Mouse (Mus musculus): Measurements from ENCODE around the gene Atxn7l3. TPM values are rescaled to one million over a fixed set of nuclear protein-coding genes. Genes with fewer than 3 reads are reported as not detected.

The Atxn7l3 gene
- polyA plus RNA-seq, 1 experiment: 11.6 TPM

DNA sequence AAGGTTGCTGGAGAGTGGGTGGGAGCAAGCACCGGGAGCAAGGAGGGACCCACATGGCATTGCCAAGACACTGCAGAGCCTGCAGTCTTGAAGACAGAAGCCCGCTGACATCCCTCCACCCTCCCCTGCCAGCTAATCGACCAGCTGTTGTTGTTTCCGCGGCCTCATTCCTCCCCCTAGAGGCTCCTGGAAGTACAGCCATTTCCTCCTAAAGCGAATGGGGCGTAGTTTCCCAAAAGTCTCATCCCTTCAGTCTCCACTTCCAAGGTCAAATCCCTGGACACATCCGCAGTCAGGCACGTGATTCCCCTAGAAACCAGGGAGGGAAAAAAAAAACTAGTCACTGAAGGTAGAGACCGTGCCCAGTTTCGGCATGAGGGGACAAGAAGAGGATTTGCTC lies 29.0 kb downstream of the Atxn7l3 start:
- Histone ChIP-seq H3K4me1 (ENCODE audit: control insufficient read depth, insufficient read depth, insufficient read length, low read length) (0 out of 2 replicates have a peak, but pooled peaks cover 2% of the 10 kb centered on the region), H3K27ac (replicated peaks; ENCODE audit: low read depth, low read length) (no peak overlapping the region), H3K4me3 (ENCODE audit: insufficient read depth, low read depth, low read length) (0 out of 2 replicates have a peak overlapping the region, but pooled peaks have one; percentile 15)

DNA sequence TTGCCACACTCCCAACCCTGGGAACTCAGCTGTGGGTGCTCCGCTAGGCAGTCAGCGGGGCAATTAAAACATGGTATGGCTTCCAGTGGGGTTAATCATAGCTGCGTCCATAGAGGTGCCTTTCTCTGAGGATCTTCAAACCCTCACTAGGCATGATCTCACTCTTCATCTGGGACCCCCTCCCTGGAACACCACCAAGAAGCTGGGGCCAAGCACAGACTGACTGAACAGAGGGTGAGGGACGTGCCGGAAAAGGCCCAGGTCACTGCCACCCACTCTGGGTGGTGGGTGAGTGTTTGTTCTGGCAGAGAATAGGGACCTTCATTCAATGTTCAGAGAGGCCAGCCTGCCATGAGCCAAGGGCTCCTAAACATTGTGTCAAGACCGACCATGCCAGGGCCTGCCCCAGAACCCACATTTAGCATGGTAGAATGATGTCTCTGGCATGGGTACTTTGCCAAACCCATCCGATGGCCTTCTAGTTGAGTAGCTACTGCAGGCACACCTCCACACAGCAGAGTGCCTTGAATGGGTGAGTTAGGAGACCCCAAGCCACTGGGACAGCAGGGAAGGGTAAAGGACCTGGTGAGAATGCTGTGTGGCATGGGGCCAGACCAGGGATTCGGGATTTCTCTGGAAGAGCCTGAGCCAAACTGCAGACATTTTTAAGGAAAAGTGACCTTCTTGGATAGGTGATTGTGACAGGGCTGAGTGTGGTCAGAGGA lies 29.6 kb downstream of the Atxn7l3 start:
- Histone ChIP-seq H3K27ac (replicated peaks; ENCODE audit: low read depth, low read length) (no peak overlapping the region), H3K4me1 (ENCODE audit: control insufficient read depth, insufficient read depth, insufficient read length, low read length) (0 out of 2 replicates have a peak, but pooled peaks cover 2% of the 10 kb centered on the region), H3K4me3 (ENCODE audit: insufficient read depth, low read depth, low read length) (no peak overlapping the region)

DNA sequence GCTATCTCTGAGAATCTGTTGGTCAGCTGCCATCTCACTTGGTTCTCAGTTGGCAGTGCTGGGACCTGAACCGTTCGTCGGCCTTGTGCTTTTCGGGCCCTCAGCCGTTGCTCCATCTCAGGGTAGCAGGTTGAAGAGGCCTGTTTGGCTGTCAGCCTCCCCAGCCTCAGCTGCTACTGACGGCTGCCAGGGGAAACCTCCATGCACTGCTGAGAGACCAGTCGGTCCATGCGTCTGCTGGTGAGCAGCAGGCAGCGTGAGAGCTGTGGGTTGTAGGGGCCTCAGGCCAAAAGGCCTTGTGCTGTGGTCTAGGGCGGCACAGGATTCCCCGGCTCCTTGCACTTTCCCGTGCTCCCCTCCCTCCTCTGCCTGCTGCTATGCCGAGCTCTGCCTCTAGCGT lies 30.6 kb downstream of the Atxn7l3 start:
- H3K4me3 ChIP-seq (ENCODE audit: insufficient read depth, low read depth, low read length): no peak overlapping the region
- no peak overlapping the region for H3K27ac ChIP-seq (replicated peaks; ENCODE audit: low read depth, low read length)
- H3K4me1 ChIP-seq (ENCODE audit: control insufficient read depth, insufficient read depth, insufficient read length, low read length): 0 out of 2 replicates have a peak, but pooled peaks cover 2% of the 10 kb centered on the region

DNA sequence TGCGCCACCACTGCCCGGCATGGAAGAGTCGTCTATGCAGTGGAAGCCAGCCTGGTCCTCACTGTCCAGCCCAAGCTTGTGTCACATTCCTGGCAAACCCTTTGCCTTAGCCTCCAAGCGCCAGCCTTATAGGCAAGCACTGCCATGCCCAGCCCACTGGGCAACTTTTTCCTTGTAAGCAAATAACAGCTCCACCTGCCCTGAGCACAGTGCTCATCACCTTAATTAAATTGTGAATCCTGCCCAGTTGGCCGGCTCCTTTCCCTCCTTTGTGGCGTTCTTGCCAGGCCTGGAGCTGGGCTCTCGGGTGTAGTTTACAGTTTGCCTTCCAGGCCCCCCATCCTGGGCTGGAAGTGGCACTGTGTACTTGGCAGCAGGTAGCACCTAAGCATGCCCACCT lies 33.2 kb downstream of the Atxn7l3 start:
- H3K27ac ChIP-seq (replicated peaks; ENCODE audit: low read depth, low read length): no peak overlapping the region
- H3K4me1 ChIP-seq (ENCODE audit: control insufficient read depth, insufficient read depth, insufficient read length, low read length): 0 out of 2 replicates have a peak, but pooled peaks cover 2% of the 10 kb centered on the region
- H3K4me3 ChIP-seq (ENCODE audit: insufficient read depth, low read depth, low read length): no peak overlapping the region

DNA sequence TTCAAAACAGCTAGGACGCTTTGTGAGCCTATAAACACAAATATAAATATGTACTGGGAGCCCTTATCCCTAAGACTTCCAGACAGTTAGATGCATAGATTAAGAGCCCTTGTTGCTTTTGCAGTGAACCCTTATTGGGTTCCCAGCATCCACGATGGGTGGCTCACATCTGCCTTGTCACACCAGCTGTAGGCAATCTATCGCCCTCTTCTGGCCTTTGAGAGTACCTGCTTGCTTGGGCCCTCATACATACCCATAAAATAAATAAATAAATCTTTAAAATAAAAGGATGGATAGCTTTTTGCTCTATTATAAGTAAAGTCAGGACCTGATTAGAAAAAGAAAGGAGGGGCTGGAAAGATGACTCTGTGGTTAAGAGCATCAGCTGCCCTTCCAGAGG lies 37.9 kb downstream of the Atxn7l3 start:
- H3K27ac ChIP-seq (replicated peaks; ENCODE audit: low read depth, low read length): no peak overlapping the region
- H3K4me1 ChIP-seq (ENCODE audit: control insufficient read depth, insufficient read depth, insufficient read length, low read length): no peaks in the 10 kb centered on the region

DNA sequence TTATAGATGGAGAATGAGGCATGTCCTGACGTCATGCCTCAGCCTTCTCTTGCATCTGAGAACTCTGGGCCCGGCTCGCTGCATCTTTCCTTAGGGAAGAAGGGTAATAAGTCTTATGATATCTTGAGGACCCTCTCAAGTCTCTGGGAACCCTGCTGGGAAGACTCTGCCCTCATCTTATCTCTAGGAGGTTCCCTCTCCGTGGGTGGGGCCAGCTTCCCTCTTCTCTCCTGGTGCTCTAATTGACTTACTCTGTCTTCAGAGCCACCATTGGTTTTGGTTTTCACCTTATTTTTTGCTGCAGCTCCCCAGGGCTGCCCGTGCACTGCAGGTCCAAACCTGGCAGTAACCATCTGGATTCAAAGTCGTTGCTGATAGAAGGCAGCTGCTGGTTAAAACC lies 38.3 kb downstream of the Atxn7l3 start:
- no peak overlapping the region for H3K27ac ChIP-seq (replicated peaks; ENCODE audit: low read depth, low read length)
- no peak overlapping the region for H3K4me3 ChIP-seq (ENCODE audit: insufficient read depth, low read depth, low read length)
- no peaks in the 10 kb centered on the region for H3K4me1 ChIP-seq (ENCODE audit: control insufficient read depth, insufficient read depth, insufficient read length, low read length)

More for the DNA sequence above, 37.9 kb downstream of the Atxn7l3 start:
- no peak overlapping the region for H3K4me3 ChIP-seq (ENCODE audit: insufficient read depth, low read depth, low read length)

DNA sequence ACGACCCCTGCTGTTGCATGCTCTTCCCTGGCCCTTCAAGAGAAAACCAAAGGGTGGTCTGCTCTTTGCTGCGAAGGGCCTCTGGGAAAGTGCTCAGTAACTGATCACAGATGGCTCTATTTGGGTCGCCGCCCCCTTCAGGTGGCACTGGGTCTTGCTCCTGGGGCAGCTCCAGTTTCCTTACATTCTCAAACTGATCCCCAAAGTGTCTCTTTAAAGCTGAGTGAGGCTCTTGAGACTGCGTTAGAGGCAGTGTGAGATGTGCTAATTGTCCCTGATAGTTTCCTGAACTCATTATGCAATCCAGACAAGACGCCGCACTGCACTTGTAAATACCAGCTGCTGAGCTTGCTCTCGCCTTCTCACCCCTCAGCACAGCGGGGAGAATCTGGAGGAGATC lies 38.9 kb downstream of the Atxn7l3 start:
- H3K4me3 ChIP-seq (ENCODE audit: insufficient read depth, low read depth, low read length): no peak overlapping the region
- H3K4me1 ChIP-seq (ENCODE audit: control insufficient read depth, insufficient read depth, insufficient read length, low read length): no peaks in the 10 kb centered on the region
- no peak overlapping the region for H3K27ac ChIP-seq (replicated peaks; ENCODE audit: low read depth, low read length)

DNA sequence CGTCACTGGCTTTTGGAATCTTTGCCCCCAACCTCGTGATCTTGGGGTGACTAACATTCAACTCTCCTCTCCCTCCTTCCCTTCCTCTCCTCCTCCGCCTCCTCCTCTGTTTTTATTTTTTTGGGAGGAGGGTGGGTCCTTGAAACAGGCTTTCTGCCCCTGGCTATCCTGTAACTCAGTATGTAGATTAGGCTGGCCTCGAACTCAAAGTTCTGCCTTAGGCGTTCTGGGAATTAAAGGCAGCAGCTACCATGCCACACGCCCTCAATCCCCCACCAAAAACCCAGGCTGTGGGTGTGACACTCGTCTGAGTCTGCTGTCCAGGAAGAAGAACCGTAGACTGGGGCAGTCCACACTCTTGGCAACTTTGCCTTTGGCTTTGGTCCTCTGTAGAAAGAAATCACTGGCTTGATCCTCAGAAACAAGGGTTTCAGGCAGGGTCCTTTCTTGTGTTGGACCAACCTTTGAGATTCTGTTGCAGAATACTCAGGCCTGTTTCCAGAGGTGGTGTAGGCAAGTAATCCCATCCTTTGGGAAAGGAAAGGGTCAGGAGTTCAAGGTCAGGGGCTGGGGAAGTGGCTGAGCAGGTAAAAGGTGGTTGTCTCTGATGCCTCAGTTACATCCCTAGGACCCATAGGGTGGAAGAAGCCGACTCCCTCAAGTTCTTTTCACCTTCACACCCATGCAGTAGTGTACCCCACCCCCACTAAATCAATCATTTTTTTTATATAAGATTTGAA lies 46.9 kb downstream of the Atxn7l3 start:
- Histone ChIP-seq H3K27ac (replicated peaks; ENCODE audit: low read depth, low read length) (no peak overlapping the region), H3K4me3 (ENCODE audit: insufficient read depth, low read depth, low read length) (peak overlapping the region; percentile 56; the same call in 1 of the 2 replicates)

DNA sequence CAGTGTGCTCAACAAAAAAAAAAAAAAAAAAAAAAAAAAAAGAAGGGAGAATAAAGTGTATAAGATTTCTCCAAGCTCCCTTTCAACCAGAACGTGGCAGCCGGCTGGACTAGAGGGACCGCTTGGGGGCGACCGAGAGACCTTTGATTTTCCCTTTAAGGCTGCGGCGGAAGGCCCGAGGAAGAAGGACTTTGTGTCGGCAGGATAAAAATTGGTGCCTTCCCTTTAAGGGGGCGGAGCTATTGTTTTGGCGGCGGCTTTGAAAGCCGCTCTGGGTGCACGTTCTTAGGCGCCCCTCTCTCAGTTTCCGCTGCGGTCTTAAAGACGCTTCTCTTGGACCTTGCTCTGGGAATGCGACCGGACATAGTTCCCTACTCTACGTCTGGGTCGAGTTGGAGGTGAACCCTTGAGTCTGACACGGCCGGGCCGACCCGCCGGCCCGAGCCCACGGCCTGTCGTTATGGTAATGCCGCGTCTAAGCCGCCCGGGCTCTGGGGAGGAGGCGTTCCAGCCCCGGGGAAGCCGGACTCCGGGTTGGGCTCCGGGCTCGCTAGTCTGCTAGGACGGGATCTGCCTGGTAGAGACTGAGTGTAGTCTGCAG lies 47.7 kb downstream of the Atxn7l3 start, which contains the start of gene BC030867:
Gene BC030867 (plus strand): TSS at position 253 of the 601 bp plus-strand sequence.
- Histone ChIP-seq H3K4me1 (ENCODE audit: control insufficient read depth, insufficient read depth, insufficient read length, low read length) (peaks cover 2% of the 10 kb centered on the region; the same call in 1 of the 2 replicates), H3K4me3 (ENCODE audit: insufficient read depth, low read depth, low read length) (peak within 1 kb of the TSS; percentile 56), H3K27ac (replicated peaks; ENCODE audit: low read depth, low read length) (no peak within 1 kb of the TSS)

More for the DNA sequence above, 46.9 kb downstream of the Atxn7l3 start:
- H3K4me1 ChIP-seq (ENCODE audit: control insufficient read depth, insufficient read depth, insufficient read length, low read length): peaks cover 2% of the 10 kb centered on the region; the same call in 1 of the 2 replicates

DNA sequence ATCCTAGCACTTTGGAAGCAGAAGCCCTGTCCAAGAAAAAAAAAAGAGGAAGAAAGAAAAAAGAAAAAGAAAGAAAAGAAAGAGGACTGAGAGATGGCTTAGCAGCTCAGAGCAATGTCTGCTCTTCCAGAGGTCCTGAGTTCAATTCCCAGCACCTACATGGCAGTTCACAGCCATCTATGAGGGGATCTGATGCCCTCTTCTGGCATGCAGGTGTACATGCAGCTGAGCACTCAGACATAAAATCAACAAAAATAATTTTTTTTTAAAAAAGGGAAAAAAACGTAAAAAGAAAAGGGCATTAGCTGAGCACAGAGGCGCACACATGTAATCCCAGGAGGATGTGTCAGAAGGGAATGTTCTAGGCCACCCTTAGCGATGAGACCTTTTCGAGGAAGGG lies 49.6 kb downstream of the Atxn7l3 start:
- no peak overlapping the region for H3K27ac ChIP-seq (replicated peaks; ENCODE audit: low read depth, low read length)
- peaks cover 2% of the 10 kb centered on the region; the same call in 1 of the 2 replicates for H3K4me1 ChIP-seq (ENCODE audit: control insufficient read depth, insufficient read depth, insufficient read length, low read length)
- no peak overlapping the region for H3K4me3 ChIP-seq (ENCODE audit: insufficient read depth, low read depth, low read length)

DNA sequence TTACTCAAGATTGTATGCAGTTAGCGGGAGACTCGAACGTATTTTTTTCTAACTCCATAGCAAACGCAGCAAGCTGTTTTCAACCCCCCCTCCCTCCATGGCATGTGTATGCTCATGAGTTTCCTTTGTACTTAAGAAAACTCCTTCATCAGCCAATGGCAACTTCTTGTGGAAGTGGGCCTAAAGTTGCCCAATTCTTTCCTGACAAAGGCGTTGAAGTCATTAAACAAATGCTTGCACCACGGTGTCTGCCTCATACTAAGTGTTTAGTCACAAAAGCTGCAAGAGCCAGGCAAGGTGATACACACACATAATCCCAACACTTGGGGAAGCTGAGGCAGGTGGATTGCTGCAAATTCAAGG lies 50.2 kb downstream of the Atxn7l3 start:
- Histone ChIP-seq H3K4me1 (ENCODE audit: control insufficient read depth, insufficient read depth, insufficient read length, low read length) (peaks cover 2% of the 10 kb centered on the region; the same call in 1 of the 2 replicates), H3K27ac (replicated peaks; ENCODE audit: low read depth, low read length) (no peak overlapping the region), H3K4me3 (ENCODE audit: insufficient read depth, low read depth, low read length) (no peak overlapping the region)

DNA sequence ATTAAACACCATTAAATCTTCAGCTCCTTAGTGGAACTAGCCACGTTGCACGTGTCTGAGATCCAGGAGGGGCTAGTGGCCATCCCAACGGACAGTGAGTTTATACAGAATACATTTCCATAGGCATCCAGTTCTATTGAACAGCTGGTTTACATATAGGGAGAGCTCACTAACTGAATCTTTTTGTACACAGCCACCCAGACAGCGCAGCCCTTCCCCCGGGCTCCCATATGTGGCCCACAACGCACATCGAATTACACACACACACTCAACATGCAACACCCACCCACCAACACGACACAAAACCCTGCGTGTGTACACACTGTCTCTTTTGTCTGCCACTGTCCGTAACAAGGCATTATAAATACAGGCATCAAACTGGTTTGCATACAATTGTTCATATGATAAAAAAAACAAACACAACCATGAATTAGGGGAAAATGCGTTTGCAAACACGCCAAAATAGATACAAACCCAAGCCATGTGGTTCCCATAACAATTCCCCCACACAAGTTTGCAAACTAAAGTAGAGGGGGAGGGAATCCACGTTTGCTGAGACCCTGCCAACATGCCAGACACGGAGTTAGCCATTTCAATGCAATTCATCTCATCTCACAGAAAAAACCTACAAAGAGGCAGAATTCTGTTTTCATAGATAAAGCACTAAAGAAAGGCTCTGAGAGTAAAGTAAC lies 50.7 kb downstream of the Atxn7l3 start:
- H3K4me3 ChIP-seq (ENCODE audit: insufficient read depth, low read depth, low read length): no peak overlapping the region
- H3K4me1 ChIP-seq (ENCODE audit: control insufficient read depth, insufficient read depth, insufficient read length, low read length): peaks cover 2% of the 10 kb centered on the region; the same call in 1 of the 2 replicates
- H3K27ac ChIP-seq (replicated peaks; ENCODE audit: low read depth, low read length): no peak overlapping the region

DNA sequence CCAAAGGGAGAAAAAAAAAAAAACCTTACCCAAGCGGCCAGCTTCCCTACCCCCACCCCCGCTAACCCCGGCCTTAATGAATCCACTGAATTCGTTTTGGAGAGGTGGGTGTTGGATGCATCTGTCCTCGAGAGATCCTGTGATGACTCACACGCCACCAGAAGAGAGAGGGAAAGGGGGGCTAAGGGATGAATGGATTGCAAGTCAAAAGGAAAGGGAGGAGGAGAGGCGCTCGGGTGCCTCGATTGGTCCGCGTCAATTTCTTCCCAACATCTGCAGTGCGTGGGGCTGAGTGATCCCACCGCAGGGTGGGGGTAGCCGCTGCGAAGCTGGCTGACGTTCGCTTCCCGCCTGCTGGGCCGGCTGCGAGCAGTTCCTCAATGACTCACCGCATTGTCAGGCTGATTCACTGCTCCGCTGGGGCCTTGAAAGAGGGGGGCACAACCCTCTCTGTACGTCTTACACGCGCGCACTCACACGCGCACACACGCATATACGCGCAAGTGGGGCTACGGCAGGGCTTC lies 51.4 kb downstream of the Atxn7l3 start:
- H3K4me1 ChIP-seq (ENCODE audit: control insufficient read depth, insufficient read depth, insufficient read length, low read length): peaks cover 2% of the 10 kb centered on the region; the same call in 1 of the 2 replicates
- H3K27ac ChIP-seq (replicated peaks; ENCODE audit: low read depth, low read length): no peak overlapping the region
- H3K4me3 ChIP-seq (ENCODE audit: insufficient read depth, low read depth, low read length): peak overlapping the region; percentile 43

DNA sequence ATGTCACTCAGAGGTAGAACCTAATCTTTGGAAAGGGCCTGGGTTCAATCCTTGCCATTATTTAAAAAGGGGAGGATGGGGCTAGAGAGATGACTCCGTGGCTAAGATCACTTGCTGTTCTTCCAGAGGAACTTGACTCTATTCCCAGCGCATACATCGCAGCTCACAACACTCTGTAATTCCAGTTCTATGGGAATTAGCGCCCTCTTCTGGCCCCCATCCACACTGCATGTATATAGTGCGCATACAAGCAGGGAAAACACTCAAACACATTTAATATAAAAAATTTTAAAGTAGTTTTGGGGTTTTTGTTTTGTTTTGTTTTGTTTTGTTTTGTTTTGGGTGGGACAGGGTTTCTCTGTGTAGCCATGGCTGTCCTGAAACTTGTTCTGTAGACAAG lies 54.6 kb downstream of the Atxn7l3 start:
- no peak overlapping the region for H3K27ac ChIP-seq (replicated peaks; ENCODE audit: low read depth, low read length)
- H3K4me3 ChIP-seq (ENCODE audit: insufficient read depth, low read depth, low read length): no peak overlapping the region
- H3K4me1 ChIP-seq (ENCODE audit: control insufficient read depth, insufficient read depth, insufficient read length, low read length): peaks cover 2% of the 10 kb centered on the region; the same call in 1 of the 2 replicates
